Mouse (Mus musculus) lung, embryonic 16.5 days (tissue): Measurements from ENCODE around the gene Crybb3. TPM values are rescaled to one million over a fixed set of nuclear protein-coding genes. Genes with fewer than 3 reads are reported as not detected.

Experiments used
- ATAC-seq: fragments of 200-750 bp; cut with Nextera tagmentation; 2 replicates; pipeline ENCODE4 v1.8.0; 2017; ENCODE audit warnings: low read depth, mild to moderate bottlenecking, moderate library complexity
- H3K27ac ChIP-seq: fragments of 300-500 bp; sonication (generic); 2 replicates; pipeline ENCODE4 v1.5.1; 2014; ENCODE audit warnings: mild to moderate bottlenecking, control low read depth, low read length
- H3K27me3 ChIP-seq: fragments of 300-500 bp; sonication (generic); 2 replicates; pipeline ENCODE4 v1.6.1; 2014; ENCODE audit warnings: low read depth, low read length, mixed read lengths; ENCODE audit not compliant: control insufficient read depth, insufficient read depth
- H3K36me3 ChIP-seq: fragments of 300-500 bp; sonication (generic); 2 replicates; pipeline ENCODE4 v1.6.1; 2014; ENCODE audit warnings: low read length; ENCODE audit not compliant: control insufficient read depth, insufficient read depth
- H3K4me1 ChIP-seq: fragments of 300-500 bp; sonication (generic); replicated peaks from 2 replicates; pipeline ENCODE4 v1.6.1; 2014; ENCODE audit warnings: low read length, mixed read lengths; ENCODE audit not compliant: control insufficient read depth, insufficient read depth
- H3K4me2 ChIP-seq: fragments of 300-500 bp; sonication (generic); 2 replicates; pipeline ENCODE4 v1.6.1; 2014; ENCODE audit warnings: low read depth, low read length, control low read depth
- H3K4me3 ChIP-seq: fragments of 300-500 bp; sonication (generic); 2 replicates; pipeline ENCODE4 v1.5.1; 2014; ENCODE audit warnings: mild to moderate bottlenecking, low read length, control low read depth
- H3K9ac ChIP-seq: fragments of 300-500 bp; sonication (generic); 2 replicates; pipeline ENCODE4 v1.6.1; 2014; ENCODE audit warnings: low read length, control low read depth
- H3K9me3 ChIP-seq: fragments of 300-500 bp; sonication (generic); 2 replicates; pipeline ENCODE4 v1.6.1; 2016; ENCODE audit warnings: low read length; ENCODE audit not compliant: control insufficient read depth
- WGBS: fragments of 180-500 bp; shearing (Covaris S2); extraction: QIAGEN DNeasy Blood & Tissue Kit; methylation state at CpG from one replicate; pipeline ENCODE4 v1.1.7; 2014; 5-methylcytosine and 5-hydroxymethylcytosine counted together
- polyA plus RNA-seq: library from polyadenylated mRNA; unstranded; fragments of >200 nt; fragmentation: Nextera tagmentation; extraction: Ambion mirVana; gene quantifications from 2 replicates; pipeline ENCODE4 v1.2.1, GENCODE M21; 2015

The Crybb3 gene
- polyA plus RNA-seq, 1 experiment from 2014 or later: 1.0 TPM

- H3K27me3 ChIP-seq: no peaks in the 10 kb centered on the region
- no peak overlapping the region for H3K9ac ChIP-seq
- H3K9me3 ChIP-seq: peaks cover 3% of the 10 kb centered on the region
- H3K27ac ChIP-seq: no peak overlapping the region
- no peak overlapping the region for H3K4me3 ChIP-seq
- no peaks in the 10 kb centered on the region for H3K36me3 ChIP-seq
- no peaks in the 10 kb centered on the region for H3K4me1 ChIP-seq
- WGBS: 39% methylated on average over 19 of the region's 19 CpGs
- no peak overlapping the region for H3K4me2 ChIP-seq
- 0 out of 2 replicates have a peak, but pooled peaks have one; percentile 28 for ATAC-seq
These were observed 1.2 kb upstream of the Crybb3 start for GRCm38 (mm10) chr5:113082356-113083168.

- no peaks in the 10 kb centered on the region for H3K4me1 ChIP-seq
- ATAC-seq: no peak
- H3K9me3 ChIP-seq: peaks cover 3% of the 10 kb centered on the region
- H3K27ac ChIP-seq: no peak overlapping the region
- no peak overlapping the region for H3K4me3 ChIP-seq
- WGBS: 89% methylated on average over 9 of the region's 9 CpGs
- H3K36me3 ChIP-seq: no peaks in the 10 kb centered on the region
- no peak overlapping the region for H3K4me2 ChIP-seq
- H3K27me3 ChIP-seq: no peaks in the 10 kb centered on the region
- H3K9ac ChIP-seq: no peak overlapping the region
These were observed 364 bp downstream of the Crybb3 start for GRCm38 (mm10) chr5:113081020-113081419.

- Histone ChIP-seq H3K9me3 (peaks cover 3% of the 10 kb centered on the region), H3K4me1 (no peaks in the 10 kb centered on the region), H3K4me2 (no peak overlapping the region), H3K9ac (no peak overlapping the region), H3K27ac (no peak overlapping the region), H3K36me3 (no peaks in the 10 kb centered on the region), H3K4me3 (no peak overlapping the region), H3K27me3 (no peaks in the 10 kb centered on the region)
- WGBS: 24% methylated on average over 21 of the region's 21 CpGs
- ATAC-seq: no peak
These were observed 1.6 kb downstream of the Crybb3 start for GRCm38 (mm10) chr5:113079783-113080182.

DNA sequence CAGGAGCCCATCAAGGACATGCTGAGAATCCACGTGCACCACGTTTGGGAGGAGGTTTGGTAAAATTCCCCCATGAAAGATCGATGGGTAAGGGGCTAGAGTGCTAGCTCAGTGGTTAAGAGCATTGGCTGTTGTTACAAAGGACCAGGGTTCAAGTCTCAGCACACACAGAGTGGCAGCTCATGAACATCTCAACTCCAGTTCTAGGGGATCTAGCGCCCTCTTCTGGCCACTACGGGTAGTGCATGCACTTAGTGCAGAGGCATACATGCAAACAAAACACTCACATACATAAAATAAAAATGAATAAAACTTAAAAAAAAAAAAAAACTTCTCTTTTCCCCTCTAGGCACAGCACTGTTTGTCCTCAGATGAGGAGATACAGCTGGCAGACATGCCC is 2.7 kb downstream of the Crybb3 start:
- Histone ChIP-seq H3K36me3 (no peaks in the 10 kb centered on the region), H3K9ac (no peak overlapping the region), H3K27me3 (no peaks in the 10 kb centered on the region), H3K9me3 (no peaks in the 10 kb centered on the region), H3K4me3 (no peak overlapping the region), H3K27ac (no peak overlapping the region), H3K4me1 (no peaks in the 10 kb centered on the region), H3K4me2 (no peak overlapping the region)
- no peak for ATAC-seq
- 61% methylated on average over 5 of the region's 5 CpGs for WGBS

DNA sequence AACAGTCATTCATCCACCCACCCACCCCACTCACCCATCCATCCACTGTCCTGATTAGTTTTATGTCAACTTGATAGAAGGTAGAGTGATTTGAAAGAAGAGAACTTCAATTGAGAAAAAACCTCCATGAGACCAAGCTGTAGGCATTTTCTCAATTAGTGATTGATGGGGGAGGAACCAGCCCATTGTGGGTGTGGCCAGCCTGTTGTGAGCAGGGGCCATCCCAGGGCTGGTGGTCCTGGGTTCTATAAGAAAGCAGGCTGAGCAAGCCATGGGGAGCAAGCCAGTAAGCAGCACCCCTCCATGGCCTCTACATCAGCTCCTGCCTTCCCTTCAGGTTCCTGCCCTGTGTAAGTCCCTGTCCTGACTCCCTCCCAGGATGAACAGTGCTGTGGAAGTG is 11.4 kb downstream of the Crybb3 start, which contains the start of gene Crybb2:
Gene Crybb2 (minus strand): TSS at position 101 of the 400 bp plus-strand sequence.
- no peak within 1 kb of the TSS for H3K9ac ChIP-seq
- no peak for ATAC-seq
- no peaks in the 10 kb centered on the region for H3K36me3 ChIP-seq

GRCm38 (mm10) chr5:113054308-113054707 is 27.1 kb downstream of the Crybb3 start:
- Histone ChIP-seq H3K27me3 (no peaks in the 10 kb centered on the region), H3K4me2 (no peak overlapping the region), H3K4me3 (no peak overlapping the region), H3K36me3 (no peaks in the 10 kb centered on the region), H3K4me1 (no peaks in the 10 kb centered on the region; the same call in 1 of the 2 replicates), H3K27ac (no peak overlapping the region), H3K9ac (no peak overlapping the region), H3K9me3 (no peaks in the 10 kb centered on the region)
- 0 out of 2 replicates have a peak, but pooled peaks have one; percentile 38 for ATAC-seq
- WGBS: 4% methylated on average over 16 of the region's 16 CpGs

More for the DNA sequence above, 11.4 kb downstream of the Crybb3 start, which contains the start of gene Crybb2:
- Histone ChIP-seq H3K4me1 (no peaks in the 10 kb centered on the region), H3K9me3 (no peaks in the 10 kb centered on the region), H3K4me3 (no peak within 1 kb of the TSS), H3K27ac (no peak within 1 kb of the TSS), H3K27me3 (no peaks in the 10 kb centered on the region), H3K4me2 (no peak within 1 kb of the TSS)

GRCm38 (mm10) chr5:113050581-113051185 is 30.7 kb downstream of the Crybb3 start:
- Histone ChIP-seq H3K4me2 (no peak overlapping the region), H3K9me3 (no peaks in the 10 kb centered on the region), H3K27ac (no peak overlapping the region), H3K4me1 (no peaks in the 10 kb centered on the region; the same call in 1 of the 2 replicates), H3K4me3 (no peak overlapping the region), H3K27me3 (no peaks in the 10 kb centered on the region), H3K36me3 (no peaks in the 10 kb centered on the region), H3K9ac (no peak overlapping the region)
- 33% methylated on average over 7 of the region's 7 CpGs for WGBS
- ATAC-seq: no peak

DNA sequence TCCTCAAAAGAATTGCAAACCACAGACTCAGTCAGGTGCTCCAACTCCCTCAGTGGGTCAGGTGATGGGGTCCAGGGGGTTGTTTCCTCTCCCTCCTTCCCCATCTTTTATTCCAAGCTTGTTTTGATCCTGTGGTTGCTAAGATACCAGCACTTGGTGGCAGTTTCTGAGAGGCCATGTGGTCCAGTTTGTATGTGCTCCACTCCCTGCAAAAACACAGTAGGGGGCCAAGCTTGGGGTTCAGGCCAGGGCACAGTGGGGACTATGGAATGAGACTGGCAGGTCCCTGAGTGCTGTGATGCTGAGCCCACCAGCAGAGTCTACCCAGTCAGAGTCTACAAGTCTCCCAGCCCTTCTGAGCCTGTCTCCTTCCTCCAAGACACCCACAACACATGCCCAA is 31.5 kb downstream of the Crybb3 start:
- Histone ChIP-seq H3K9ac (no peak overlapping the region), H3K4me3 (no peak overlapping the region), H3K4me2 (no peak overlapping the region), H3K4me1 (no peaks in the 10 kb centered on the region; the same call in 1 of the 2 replicates), H3K36me3 (no peaks in the 10 kb centered on the region), H3K27me3 (no peaks in the 10 kb centered on the region), H3K27ac (no peak overlapping the region), H3K9me3 (no peaks in the 10 kb centered on the region)
- ATAC-seq: no peak

GRCm38 (mm10) chr5:113045511-113046273 is 35.7 kb downstream of the Crybb3 start:
- H3K9ac ChIP-seq: no peak overlapping the region
- 74% methylated on average over 10 of the region's 10 CpGs for WGBS

More at GRCm38 (mm10) chr5:113045511-113046273, 35.7 kb downstream of the Crybb3 start:
- Histone ChIP-seq H3K27ac (no peak overlapping the region), H3K36me3 (no peaks in the 10 kb centered on the region), H3K4me1 (peaks cover 6% of the 10 kb centered on the region), H3K27me3 (no peaks in the 10 kb centered on the region), H3K9me3 (peaks cover 4% of the 10 kb centered on the region; the same call in 1 of the 2 replicates), H3K4me2 (no peak overlapping the region), H3K4me3 (no peak overlapping the region)
- no peak for ATAC-seq
